23 mouse cellular contexts compared by ENCODE assay signal in the genomic region with DNA sequence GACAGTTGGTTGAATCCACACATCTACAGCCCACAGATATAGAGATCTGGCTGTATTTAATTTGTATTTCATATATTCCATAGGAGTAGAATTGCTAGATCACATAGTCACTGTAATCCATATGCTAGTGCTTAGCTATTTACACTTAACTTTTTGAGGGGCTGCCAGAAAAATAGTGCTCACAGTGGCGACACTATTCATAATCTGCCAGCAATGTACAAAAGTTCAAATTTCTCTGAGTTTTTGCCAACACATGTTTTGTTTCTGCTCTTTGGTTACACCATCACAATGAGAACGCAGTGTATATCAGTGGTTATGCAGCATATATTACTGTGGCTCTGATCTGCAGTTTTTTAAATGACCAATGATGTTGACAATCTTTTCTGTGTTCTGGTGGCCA.
DNase-seq lines count a peak whose midpoint lies in the region; ATAC-seq and TF ChIP-seq lines count a peak whose summit lies in the region.
"Had no signal": no experiment of that assay in that cellular context is flagged by ENCODE, and none has a peak within 500 bp of the region (broad histone marks: within the 10 kb centered on the region; RNA-seq: fewer than 3 reads in every experiment).

No protein-coding gene starts in this region.

- no peak overlapping the region for H3K27ac ChIP-seq in embryonic facial prominence, embryonic 14.5 days (replicated peaks; ENCODE audit: low read depth, low read length)
- no peak overlapping the region for H3K27ac ChIP-seq in embryonic facial prominence, embryonic 10.5 days (replicated peaks)
- no peak overlapping the region for H3K27ac ChIP-seq in lung, embryonic 14.5 days (ENCODE audit: low read depth)
- no peak overlapping the region for H3K27ac ChIP-seq in lung, postnatal 0 days (ENCODE audit: low read length)
- H3K27ac ChIP-seq: embryonic facial prominence, embryonic 13.5 days; forebrain, embryonic 15.5 days; heart, embryonic 15.5 days; hindbrain, embryonic 14.5 days; hindbrain, postnatal 0 days had no signal

- no peak overlapping the region for H3K4me3 ChIP-seq in embryonic facial prominence, embryonic 14.5 days (ENCODE audit: low read depth, low read length)
- H3K4me3 ChIP-seq in embryonic facial prominence, embryonic 10.5 days, result no peak overlapping the region
- H3K4me3 ChIP-seq in lung, embryonic 14.5 days (ENCODE audit: low read depth, low read length), result no peak overlapping the region
- H3K4me3 ChIP-seq in lung, postnatal 0 days (ENCODE audit: low read depth, low read length), result no peak overlapping the region
- H3K4me3 ChIP-seq: embryonic facial prominence, embryonic 13.5 days; forebrain, embryonic 15.5 days; heart, embryonic 12.5 days; heart, embryonic 15.5 days had no signal

- no peak for ATAC-seq in embryonic facial prominence, embryonic 14.5 days (ENCODE audit: low read depth)
- peak; percentile 49; the same call in 1 of the 2 replicates for ATAC-seq in lung, embryonic 14.5 days (ENCODE audit: insufficient read depth)
- ATAC-seq in lung, postnatal 0 days, result no peak; the same call in 1 of the 2 replicates
- ATAC-seq: forebrain, embryonic 15.5 days; hindbrain, postnatal 0 days; inflammation-experienced regulatory T-cells, adult 6 months had no signal

- H3K4me1 ChIP-seq in embryonic facial prominence, embryonic 14.5 days (ENCODE audit: control insufficient read depth, insufficient read depth, low read length), result no peaks in the 10 kb centered on the region
- no peaks in the 10 kb centered on the region; the same call in 1 of the 2 replicates for H3K4me1 ChIP-seq in embryonic facial prominence, embryonic 10.5 days
- no peaks in the 10 kb centered on the region for H3K4me1 ChIP-seq in lung, embryonic 14.5 days (ENCODE audit: insufficient read depth)
- H3K4me1 ChIP-seq in lung, postnatal 0 days (ENCODE audit: insufficient read depth, low read depth, low read length), result no peaks in the 10 kb centered on the region
- H3K4me1 ChIP-seq: forebrain, embryonic 15.5 days; heart, embryonic 12.5 days; heart, embryonic 15.5 days had no signal

- no peak overlapping the region for H3K9ac ChIP-seq in embryonic facial prominence, embryonic 14.5 days (ENCODE audit: low read depth, low read length)
- no peak overlapping the region for H3K9ac ChIP-seq in lung, embryonic 14.5 days
- no peak overlapping the region for H3K9ac ChIP-seq in lung, postnatal 0 days (replicated peaks; ENCODE audit: low read depth)
- H3K9ac ChIP-seq: embryonic facial prominence, embryonic 13.5 days; forebrain, embryonic 15.5 days; heart, embryonic 12.5 days; heart, embryonic 15.5 days; hindbrain, embryonic 14.5 days had no signal

- DNase-seq in embryonic facial prominence, embryonic 14.5 days (ENCODE audit: low spot score), result peak; percentile 62
- no peak for DNase-seq in embryonic facial prominence, embryonic 10.5 days (ENCODE audit: low spot score)
- peak; percentile 85 for DNase-seq in lung, embryonic 14.5 days
- DNase-seq in lung, postnatal 4 days, result no peak
- DNase-seq in lung, postnatal 0 days (ENCODE audit: low spot score), result peak; percentile 60
- no peak for DNase-seq in lung, postnatal 14 days
- DNase-seq: adrenal gland, adult 2 months; adrenal gland, postnatal 14 days; cerebellum, adult 11 months; cerebellum, adult 2 months; cerebellum, adult 9-11 months; cerebellum, postnatal 25 days; gastrocnemius, postnatal 25 days; heart, adult 18-20 months; heart, postnatal 10 days; heart, postnatal 36 days had no signal

- H3K27me3 ChIP-seq in embryonic facial prominence, embryonic 14.5 days (replicated peaks; ENCODE audit: control insufficient read depth, insufficient read depth, low read length), result no peaks in the 10 kb centered on the region
- H3K27me3 ChIP-seq in embryonic facial prominence, embryonic 10.5 days (replicated peaks; ENCODE audit: low read depth, poor library complexity, severe bottlenecking), result no peaks in the 10 kb centered on the region
- no peaks in the 10 kb centered on the region for H3K27me3 ChIP-seq in lung, embryonic 14.5 days (ENCODE audit: insufficient read depth, low read length)
- no peaks in the 10 kb centered on the region for H3K27me3 ChIP-seq in lung, postnatal 0 days (replicated peaks; ENCODE audit: insufficient read depth, low read length)
- H3K27me3 ChIP-seq: embryonic facial prominence, embryonic 13.5 days; forebrain, embryonic 15.5 days; heart, embryonic 12.5 days; heart, embryonic 15.5 days had no signal

- TF ChIP-seq EP300 in lung, postnatal 0 days (IDR thresholded peaks at IDR 0.05), result no peak

- no peak for TF ChIP-seq CTCF in lung, embryonic 14.5 days (IDR thresholded peaks at IDR 0.05; ENCODE audit: low read depth)
- TF ChIP-seq CTCF in lung, postnatal 0 days (IDR thresholded peaks at IDR 0.05), result no peak

- H3K4me2 ChIP-seq in embryonic facial prominence, embryonic 14.5 days (ENCODE audit: low read depth, low read length), result no peak overlapping the region
- no peak overlapping the region for H3K4me2 ChIP-seq in lung, embryonic 14.5 days
- H3K4me2 ChIP-seq in lung, postnatal 0 days (replicated peaks; ENCODE audit: low read depth, low read length), result no peak overlapping the region
- H3K4me2 ChIP-seq: embryonic facial prominence, embryonic 13.5 days; forebrain, embryonic 15.5 days; heart, embryonic 12.5 days; heart, embryonic 15.5 days; hindbrain, embryonic 14.5 days had no signal

- H3K36me3 ChIP-seq in embryonic facial prominence, embryonic 14.5 days (ENCODE audit: control insufficient read depth, insufficient read depth, low read length), result no peaks in the 10 kb centered on the region
- no peaks in the 10 kb centered on the region for H3K36me3 ChIP-seq in embryonic facial prominence, embryonic 10.5 days (replicated peaks)
- no peaks in the 10 kb centered on the region for H3K36me3 ChIP-seq in lung, embryonic 14.5 days (ENCODE audit: insufficient read depth)
- H3K36me3 ChIP-seq in lung, postnatal 0 days (ENCODE audit: insufficient read depth, low read length), result no peaks in the 10 kb centered on the region
- H3K36me3 ChIP-seq: embryonic facial prominence, embryonic 13.5 days; forebrain, embryonic 15.5 days; heart, embryonic 12.5 days; heart, embryonic 15.5 days had no signal

- H3K9me3 ChIP-seq in embryonic facial prominence, embryonic 14.5 days (ENCODE audit: control insufficient read depth, low read length), result no peaks in the 10 kb centered on the region
- H3K9me3 ChIP-seq in embryonic facial prominence, embryonic 10.5 days, result no peaks in the 10 kb centered on the region
- no peaks in the 10 kb centered on the region for H3K9me3 ChIP-seq in lung, embryonic 14.5 days (ENCODE audit: low read depth, low read length)
- no peaks in the 10 kb centered on the region for H3K9me3 ChIP-seq in lung, postnatal 0 days (ENCODE audit: low read length)
- H3K9me3 ChIP-seq: embryonic facial prominence, embryonic 13.5 days; forebrain, embryonic 15.5 days; heart, embryonic 15.5 days had no signal

- WGBS in embryonic facial prominence, embryonic 14.5 days, result 32% methylated on average over 2 of the region's 2 CpGs
- WGBS in embryonic facial prominence, embryonic 10.5 days, result 94% methylated on average over 2 of the region's 2 CpGs
- 34% methylated on average over 2 of the region's 2 CpGs for WGBS in lung, embryonic 14.5 days
- WGBS in lung, postnatal 0 days, result 57% methylated on average over 2 of the region's 2 CpGs

Comparison
In these comparisons a context has a peak if more than half of its experiments do, and no peak if none do; other contexts are left out.
1. DNase-seq: peak in embryonic facial prominence, embryonic 14.5 days (single experiment), lung, embryonic 14.5 days (single experiment) and lung, postnatal 0 days (single experiment); none in embryonic facial prominence, embryonic 10.5 days (single experiment), lung, postnatal 4 days (0 of 2) and lung, postnatal 14 days (single experiment).